Mouse (Mus musculus): Measurements from ENCODE around the gene Rdh5. TPM values are rescaled to one million over a fixed set of nuclear protein-coding genes. Genes with fewer than 3 reads are reported as not detected.

Rdh5 gene
- polyA plus RNA-seq, 1 experiment from 2014 or later: 13.6 TPM

DNA sequence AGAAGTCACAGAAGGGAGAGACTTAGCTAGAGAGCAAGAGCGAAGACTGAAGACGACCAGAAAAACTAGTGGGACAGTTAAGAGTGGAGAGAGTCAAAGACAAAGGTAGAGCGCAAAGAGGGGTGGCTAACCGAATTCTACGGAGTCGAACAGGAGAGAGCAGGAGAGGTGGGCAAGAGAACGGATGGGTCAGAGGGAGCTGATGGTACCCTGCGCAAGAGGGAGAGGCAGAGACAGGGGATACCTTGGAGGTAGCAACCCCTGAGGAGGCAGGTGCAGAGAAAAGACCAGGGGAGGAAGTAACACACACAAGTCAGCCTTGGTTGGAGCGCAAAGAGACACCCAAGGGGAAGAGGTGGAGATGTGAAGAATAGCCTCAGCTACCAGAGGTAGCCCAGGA is 30.4 kb downstream of the Rdh5 start:
- Histone ChIP-seq H3K9ac (ENCODE audit: low read depth, low read length) (peak overlapping the region; percentile 86), H3K27ac (ENCODE audit: low read length) (peak overlapping the region; percentile 94), H3K4me1 (ENCODE audit: control insufficient read depth, insufficient read depth, low read length) (peaks cover 42% of the 10 kb centered on the region), H3K9me3 (replicated peaks; ENCODE audit: control insufficient read depth, low read length, poor library complexity, severe bottlenecking) (no peaks in the 10 kb centered on the region), H3K36me3 (ENCODE audit: control insufficient read depth, insufficient read depth, low read length) (no peaks in the 10 kb centered on the region), H3K4me3 (ENCODE audit: low read depth, low read length) (peak overlapping the region; percentile 82), H3K27me3 (ENCODE audit: control insufficient read depth, insufficient read depth, low read depth, low read length) (peaks cover 11% of the 10 kb centered on the region), H3K4me2 (ENCODE audit: low read length) (peak overlapping the region; percentile 92)
- ATAC-seq: peak; percentile 21
- WGBS: 2% methylated on average over 9 of the region's 9 CpGs

DNA sequence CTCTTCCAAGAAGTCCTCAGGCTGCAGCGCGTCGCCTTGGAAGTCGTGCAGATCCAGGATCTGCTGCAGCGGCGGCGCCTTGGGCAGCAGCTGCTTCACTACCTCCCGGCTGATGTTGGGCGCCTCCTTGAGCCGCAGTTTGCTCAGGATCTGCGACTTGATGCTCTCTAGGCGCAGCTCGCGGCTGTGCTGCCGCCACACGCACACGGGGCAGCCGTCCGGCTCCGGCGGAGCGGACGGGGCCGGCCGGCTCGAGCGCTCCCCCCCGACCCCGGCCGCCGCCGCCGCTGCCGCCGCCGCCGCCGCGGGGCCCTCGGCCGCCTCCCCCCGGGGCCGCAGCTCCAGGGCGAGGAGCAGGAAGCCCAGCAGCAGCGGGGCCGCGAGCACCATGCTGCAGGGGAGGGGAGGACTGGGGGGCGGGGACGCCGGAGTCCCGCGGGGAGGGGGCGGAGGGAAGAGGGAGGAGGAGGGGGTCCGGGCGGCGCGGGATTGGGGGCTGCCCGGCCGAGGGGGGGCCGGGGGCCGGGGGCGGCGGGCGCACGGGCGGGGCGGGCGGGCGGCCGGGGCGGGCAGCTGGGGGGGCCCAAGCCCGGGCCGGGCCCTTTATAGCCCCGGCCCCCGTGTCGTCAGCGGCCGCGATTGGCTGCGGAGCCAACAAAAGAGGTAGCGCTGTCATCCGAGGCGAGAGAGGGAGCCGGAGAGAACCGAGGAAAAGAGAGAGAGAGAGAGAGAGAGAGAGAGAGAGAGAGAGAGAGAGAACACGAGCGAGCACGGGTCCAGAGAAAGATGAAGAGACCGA is 31.2 kb downstream of the Rdh5 start, which contains the start of gene Gdf11:
Gene Gdf11 (minus strand): TSS at position 423 of the 799 bp plus-strand sequence.
- Histone ChIP-seq H3K9me3 (replicated peaks; ENCODE audit: control insufficient read depth, low read length, poor library complexity, severe bottlenecking) (no peaks in the 10 kb centered on the region), H3K4me1 (ENCODE audit: control insufficient read depth, insufficient read depth, low read length) (peaks cover 42% of the 10 kb centered on the region), H3K36me3 (ENCODE audit: control insufficient read depth, insufficient read depth, low read length) (no peaks in the 10 kb centered on the region; the same call in 1 of the 2 replicates), H3K4me2 (ENCODE audit: low read length) (peak within 1 kb of the TSS; percentile 92), H3K27ac (ENCODE audit: low read length) (peak within 1 kb of the TSS; percentile 94), H3K27me3 (ENCODE audit: control insufficient read depth, insufficient read depth, low read depth, low read length) (peaks cover 7% of the 10 kb centered on the region), H3K4me3 (ENCODE audit: low read depth, low read length) (peak within 1 kb of the TSS; percentile 82), H3K9ac (ENCODE audit: low read depth, low read length) (peak within 1 kb of the TSS; percentile 86)
- ATAC-seq: peak; percentile 83
- under 1% methylated on average over 35 of the region's 89 CpGs for WGBS

DNA sequence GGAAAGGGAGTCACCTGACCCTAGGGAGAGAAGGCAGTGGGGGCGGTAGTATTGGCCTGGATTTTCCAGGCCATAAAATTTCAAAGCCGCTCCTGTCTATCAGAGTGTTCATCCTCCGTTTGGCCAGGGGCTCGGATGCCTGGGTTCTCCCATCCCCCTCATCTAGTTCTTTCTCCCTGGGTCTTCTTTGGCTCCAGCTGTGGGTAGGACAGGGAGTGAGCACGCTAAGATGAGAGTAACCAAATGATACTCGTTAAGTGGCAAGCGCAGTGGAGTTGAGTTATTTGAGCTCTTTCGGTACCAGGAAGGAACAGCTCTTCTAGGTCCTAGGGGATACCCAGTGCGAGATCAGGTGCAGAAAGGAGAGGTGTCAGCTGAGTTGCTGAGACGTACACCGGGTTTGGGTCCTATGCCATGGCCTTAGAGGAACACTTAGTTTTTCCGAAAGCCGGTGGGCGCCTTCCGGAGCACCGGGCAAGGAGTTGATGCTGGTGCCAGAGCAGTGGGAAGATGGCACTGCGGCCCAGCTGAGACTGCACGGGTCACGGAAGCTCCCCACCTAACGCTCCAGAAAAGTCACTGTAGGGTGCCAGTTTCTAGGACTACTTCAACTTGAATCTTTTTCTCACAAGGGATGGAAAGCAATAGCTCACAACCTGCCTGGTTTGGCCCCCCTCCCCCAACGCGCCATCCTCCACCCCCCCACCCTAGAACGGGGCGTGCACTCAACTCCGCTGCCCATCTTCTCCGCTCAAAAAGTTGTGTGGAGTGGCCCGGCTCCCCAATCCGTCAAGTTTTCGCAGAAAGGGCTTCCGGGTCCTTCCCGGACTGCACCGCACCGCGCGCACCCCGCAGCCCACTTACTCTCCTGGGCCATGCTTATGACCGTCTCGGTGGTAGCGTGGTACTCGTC is 32.0 kb downstream of the Rdh5 start:
- Histone ChIP-seq H3K4me2 (ENCODE audit: low read length) (peak overlapping the region; percentile 92), H3K4me3 (ENCODE audit: low read depth, low read length) (peak overlapping the region; percentile 82), H3K27ac (ENCODE audit: low read length) (peak overlapping the region; percentile 94), H3K27me3 (ENCODE audit: control insufficient read depth, insufficient read depth, low read depth, low read length) (no peaks in the 10 kb centered on the region; the same call in 1 of the 2 replicates), H3K4me1 (ENCODE audit: control insufficient read depth, insufficient read depth, low read length) (peaks cover 35% of the 10 kb centered on the region), H3K9ac (ENCODE audit: low read depth, low read length) (peak overlapping the region; percentile 86), H3K36me3 (ENCODE audit: control insufficient read depth, insufficient read depth, low read length) (peaks cover 4% of the 10 kb centered on the region; the same call in 1 of the 2 replicates), H3K9me3 (replicated peaks; ENCODE audit: control insufficient read depth, low read length, poor library complexity, severe bottlenecking) (no peaks in the 10 kb centered on the region)
- ATAC-seq: peak; percentile 39
- WGBS: under 1% methylated on average over 40 of the region's 40 CpGs

DNA sequence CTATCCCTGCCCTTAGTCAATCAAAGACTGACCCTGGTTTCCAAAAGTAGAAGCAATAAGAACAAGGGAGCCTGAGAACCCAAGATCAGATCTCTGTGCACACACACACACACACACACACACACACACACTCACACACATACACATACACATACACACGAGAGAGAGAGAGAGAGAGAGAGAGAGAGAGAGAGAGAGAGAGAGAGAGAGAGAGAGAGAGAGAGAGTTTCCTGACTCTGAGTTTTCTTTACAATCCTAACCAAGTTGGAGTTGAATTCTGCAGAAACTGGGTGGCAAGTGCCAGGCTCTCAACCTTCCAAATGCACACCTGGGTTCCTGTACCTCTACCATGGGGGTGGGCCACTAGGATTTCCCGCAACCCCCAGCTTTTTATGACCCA is 32.8 kb downstream of the Rdh5 start:
- no peak for ATAC-seq
- Histone ChIP-seq H3K4me3 (ENCODE audit: low read depth, low read length) (peak overlapping the region; percentile 82), H3K27ac (ENCODE audit: low read length) (0 out of 2 replicates have a peak overlapping the region, but pooled peaks have one; percentile 47), H3K27me3 (ENCODE audit: control insufficient read depth, insufficient read depth, low read depth, low read length) (no peaks in the 10 kb centered on the region), H3K4me1 (ENCODE audit: control insufficient read depth, insufficient read depth, low read length) (peaks cover 34% of the 10 kb centered on the region), H3K9ac (ENCODE audit: low read depth, low read length) (peak overlapping the region; percentile 86; the same call in 1 of the 2 replicates), H3K36me3 (ENCODE audit: control insufficient read depth, insufficient read depth, low read length) (peaks cover 7% of the 10 kb centered on the region; the same call in 1 of the 2 replicates), H3K9me3 (replicated peaks; ENCODE audit: control insufficient read depth, low read length, poor library complexity, severe bottlenecking) (no peaks in the 10 kb centered on the region), H3K4me2 (ENCODE audit: low read length) (peak overlapping the region; percentile 92)
- 0% methylated on average over 1 of the region's 2 CpGs for WGBS

DNA sequence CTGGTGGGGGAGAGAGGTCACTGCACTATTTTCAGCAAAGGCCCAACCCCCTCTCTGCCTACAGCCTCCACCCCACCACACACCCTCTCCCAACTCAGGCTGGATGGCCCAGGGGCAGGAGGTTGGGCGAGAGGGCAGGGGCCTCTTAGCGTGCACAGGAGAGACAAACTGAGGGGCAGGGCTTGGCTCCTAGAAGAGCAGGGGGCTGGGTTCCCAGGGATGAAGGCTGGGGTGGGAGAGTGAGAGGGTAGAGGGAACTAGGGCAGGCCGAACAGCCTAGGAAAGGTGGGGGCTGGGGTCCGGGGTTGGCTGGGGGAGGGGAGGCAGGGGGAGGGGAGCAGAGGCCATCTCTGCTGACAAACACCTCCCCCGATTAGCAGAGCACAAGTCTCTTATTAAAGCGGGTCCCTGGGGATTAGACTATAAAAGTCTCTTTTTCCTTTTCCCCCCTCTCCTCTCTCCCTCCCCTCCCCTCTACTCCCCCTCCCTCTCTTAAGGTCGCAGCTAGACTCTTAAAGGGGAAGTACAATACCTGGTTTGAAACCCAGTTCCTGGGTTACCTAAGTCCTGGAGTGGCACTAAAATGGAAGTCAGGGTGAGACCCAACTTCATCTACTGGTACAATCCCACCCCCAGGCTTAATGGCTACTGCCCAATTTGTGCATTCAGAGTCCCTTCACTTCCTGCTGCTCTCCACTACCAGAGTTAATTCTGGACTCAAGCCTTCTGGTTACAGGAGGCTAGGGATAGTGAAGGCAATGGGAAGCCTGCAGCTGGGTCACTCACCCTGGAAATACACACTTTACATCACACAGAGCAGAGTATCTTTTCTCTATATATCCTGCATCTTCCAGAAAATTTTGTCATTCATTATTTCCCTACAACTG is 33.5 kb downstream of the Rdh5 start:
- peak overlapping the region; percentile 82 for H3K4me3 ChIP-seq (ENCODE audit: low read depth, low read length)
- H3K4me2 ChIP-seq (ENCODE audit: low read length): peak overlapping the region; percentile 92
- H3K27ac ChIP-seq (ENCODE audit: low read length): peak overlapping the region; percentile 38
- WGBS: 1% methylated on average over 7 of the region's 7 CpGs
- peak; percentile 26 for ATAC-seq
- no peaks in the 10 kb centered on the region for H3K27me3 ChIP-seq (ENCODE audit: control insufficient read depth, insufficient read depth, low read depth, low read length)
- peaks cover 8% of the 10 kb centered on the region; the same call in 1 of the 2 replicates for H3K36me3 ChIP-seq (ENCODE audit: control insufficient read depth, insufficient read depth, low read length)
- H3K9me3 ChIP-seq (replicated peaks; ENCODE audit: control insufficient read depth, low read length, poor library complexity, severe bottlenecking): no peaks in the 10 kb centered on the region
- peaks cover 34% of the 10 kb centered on the region for H3K4me1 ChIP-seq (ENCODE audit: control insufficient read depth, insufficient read depth, low read length)
- peak overlapping the region; percentile 52 for H3K9ac ChIP-seq (ENCODE audit: low read depth, low read length)

DNA sequence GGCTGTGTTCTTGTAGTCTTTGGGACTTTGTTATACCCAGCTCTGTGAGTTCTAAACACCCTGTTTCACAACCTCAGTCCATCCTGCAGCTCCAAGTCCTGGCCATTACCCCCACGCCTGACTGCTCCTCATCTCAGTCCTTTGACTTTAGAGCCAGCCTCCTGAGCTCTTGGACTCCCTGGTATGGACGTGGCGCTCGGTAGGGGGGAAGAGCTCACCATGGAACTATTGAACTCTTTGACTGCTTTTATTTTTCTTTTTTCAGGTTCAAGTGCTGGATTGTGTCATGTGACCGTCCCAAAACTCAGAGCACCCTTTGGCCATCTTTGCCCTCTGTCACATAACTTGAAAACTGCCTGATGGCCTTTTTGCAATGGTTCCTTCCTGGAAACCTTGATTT is 40.6 kb downstream of the Rdh5 start:
- H3K36me3 ChIP-seq (ENCODE audit: control insufficient read depth, insufficient read depth, low read length): peaks cover 12% of the 10 kb centered on the region
- no peak overlapping the region for H3K27ac ChIP-seq (ENCODE audit: low read length)
- H3K4me3 ChIP-seq (ENCODE audit: low read depth, low read length): no peak overlapping the region
- WGBS: 73% methylated on average over 5 of the region's 5 CpGs
- H3K9me3 ChIP-seq (replicated peaks; ENCODE audit: control insufficient read depth, low read length, poor library complexity, severe bottlenecking): no peaks in the 10 kb centered on the region
- no peak for ATAC-seq
- no peak overlapping the region for H3K9ac ChIP-seq (ENCODE audit: low read depth, low read length)
- no peaks in the 10 kb centered on the region for H3K27me3 ChIP-seq (ENCODE audit: control insufficient read depth, insufficient read depth, low read depth, low read length)
- H3K4me1 ChIP-seq (ENCODE audit: control insufficient read depth, insufficient read depth, low read length): no peaks in the 10 kb centered on the region
- H3K4me2 ChIP-seq (ENCODE audit: low read length): no peak overlapping the region

DNA sequence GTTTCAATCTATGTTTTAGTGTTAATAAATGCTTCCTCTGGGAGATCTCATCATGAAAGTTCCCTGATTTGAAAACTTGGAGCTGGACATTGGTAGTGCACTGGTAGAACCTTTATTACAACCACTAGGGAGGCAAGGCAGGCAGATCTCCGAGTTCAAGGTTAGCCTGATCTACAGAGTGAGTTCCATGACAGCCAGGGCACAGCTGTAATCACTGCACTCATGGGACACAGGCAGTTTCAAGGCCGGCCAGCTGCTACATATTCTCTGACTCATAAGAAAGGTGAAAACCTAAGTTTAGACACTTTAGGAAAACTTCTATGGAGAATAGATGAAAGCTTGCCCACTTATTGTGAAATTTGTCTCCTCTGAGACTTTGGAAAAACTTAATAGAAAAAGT is 43.9 kb downstream of the Rdh5 start:
- H3K27ac ChIP-seq (ENCODE audit: low read length): no peak overlapping the region
- H3K9ac ChIP-seq (ENCODE audit: low read depth, low read length): no peak overlapping the region
- ATAC-seq: no peak
- peaks cover 6% of the 10 kb centered on the region for H3K36me3 ChIP-seq (ENCODE audit: control insufficient read depth, insufficient read depth, low read length)
- 93% methylated on average over 2 of the region's 2 CpGs for WGBS
- no peaks in the 10 kb centered on the region for H3K27me3 ChIP-seq (ENCODE audit: control insufficient read depth, insufficient read depth, low read depth, low read length)
- no peak overlapping the region for H3K4me2 ChIP-seq (ENCODE audit: low read length)
- H3K9me3 ChIP-seq (replicated peaks; ENCODE audit: control insufficient read depth, low read length, poor library complexity, severe bottlenecking): no peaks in the 10 kb centered on the region
- no peak overlapping the region for H3K4me3 ChIP-seq (ENCODE audit: low read depth, low read length)
- no peaks in the 10 kb centered on the region for H3K4me1 ChIP-seq (ENCODE audit: control insufficient read depth, insufficient read depth, low read length)

DNA sequence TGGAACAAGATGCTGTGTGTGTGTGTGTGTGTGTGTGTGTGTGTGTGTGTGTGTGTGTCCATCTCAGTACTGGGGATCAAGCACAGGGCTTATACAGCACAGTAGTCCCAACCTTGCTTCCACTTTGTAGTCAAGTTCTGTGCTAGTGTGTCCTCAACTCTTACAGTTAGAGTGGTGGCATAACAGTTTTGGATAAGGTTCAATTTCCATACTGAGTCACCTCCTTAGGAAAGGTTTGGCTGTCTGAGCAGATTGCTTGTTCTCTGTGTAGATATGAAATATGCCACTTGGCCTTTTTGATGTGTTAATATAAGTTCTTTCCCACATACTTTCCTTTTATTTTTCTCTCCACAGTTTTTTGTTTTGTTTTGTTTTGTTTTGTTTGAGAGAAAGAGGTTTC is 44.4 kb downstream of the Rdh5 start:
- H3K9ac ChIP-seq (ENCODE audit: low read depth, low read length): no peak overlapping the region
- H3K27me3 ChIP-seq (ENCODE audit: control insufficient read depth, insufficient read depth, low read depth, low read length): no peaks in the 10 kb centered on the region
- no peak overlapping the region for H3K4me3 ChIP-seq (ENCODE audit: low read depth, low read length)
- no peak overlapping the region for H3K27ac ChIP-seq (ENCODE audit: low read length)
- no peak for ATAC-seq
- H3K9me3 ChIP-seq (replicated peaks; ENCODE audit: control insufficient read depth, low read length, poor library complexity, severe bottlenecking): no peaks in the 10 kb centered on the region
- H3K36me3 ChIP-seq (ENCODE audit: control insufficient read depth, insufficient read depth, low read length): peaks cover 6% of the 10 kb centered on the region
- no peaks in the 10 kb centered on the region for H3K4me1 ChIP-seq (ENCODE audit: control insufficient read depth, insufficient read depth, low read length)
- no peak overlapping the region for H3K4me2 ChIP-seq (ENCODE audit: low read length)

Measured in midbrain, embryonic 16.5 days (tissue).